Mouse (Mus musculus): ENCODE data around the gene Cdc5l. TPM values are rescaled to one million over a fixed set of nuclear protein-coding genes. Genes with fewer than 3 reads are reported as not detected.

Cdc5l gene
- polyA plus RNA-seq, 1 experiment from 2014 or later = 72.3 TPM

- no peaks in the 10 kb centered on the region for H3K36me3 ChIP-seq (ENCODE audit: control insufficient read depth, insufficient read depth, low read length)
- no peaks in the 10 kb centered on the region for H3K9me3 ChIP-seq (ENCODE audit: control insufficient read depth, low read depth, low read length)
- no peak overlapping the region for H3K4me3 ChIP-seq (ENCODE audit: low read depth, low read length)
- ATAC-seq (ENCODE audit: insufficient number of reproducible peaks, insufficient read depth, low FRiP score, low read depth) = no peak
- H3K9ac ChIP-seq (replicated peaks; ENCODE audit: low read depth, low read length) = no peak overlapping the region
- H3K27me3 ChIP-seq (ENCODE audit: control insufficient read depth, insufficient read depth, low read length) = no peaks in the 10 kb centered on the region
- H3K27ac ChIP-seq (ENCODE audit: low read length) = no peak overlapping the region
- WGBS = 100% methylated on average over 1 of the region's 1 CpGs
- H3K4me2 ChIP-seq (replicated peaks; ENCODE audit: low read depth, low read length) = no peak overlapping the region
- no peaks in the 10 kb centered on the region for H3K4me1 ChIP-seq (ENCODE audit: control insufficient read depth, insufficient read depth, low read length)
Measured at GRCm38 (mm10) chr17:45452271-45452670, 18.7 kb upstream of the Cdc5l start.

GRCm38 (mm10) chr17:45450153-45450552 lies 16.6 kb upstream of the Cdc5l start:
- no peaks in the 10 kb centered on the region for H3K27me3 ChIP-seq (ENCODE audit: control insufficient read depth, insufficient read depth, low read length)
- ATAC-seq (ENCODE audit: insufficient number of reproducible peaks, insufficient read depth, low FRiP score, low read depth) = no peak
- 90% methylated on average over 6 of the region's 6 CpGs for WGBS
- no peak overlapping the region for H3K4me3 ChIP-seq (ENCODE audit: low read depth, low read length)
- no peaks in the 10 kb centered on the region for H3K36me3 ChIP-seq (ENCODE audit: control insufficient read depth, insufficient read depth, low read length)
- H3K9me3 ChIP-seq (ENCODE audit: control insufficient read depth, low read depth, low read length) = no peaks in the 10 kb centered on the region
- H3K4me2 ChIP-seq (replicated peaks; ENCODE audit: low read depth, low read length) = no peak overlapping the region
- H3K27ac ChIP-seq (ENCODE audit: low read length) = no peak overlapping the region
- no peak overlapping the region for H3K9ac ChIP-seq (replicated peaks; ENCODE audit: low read depth, low read length)
- no peaks in the 10 kb centered on the region for H3K4me1 ChIP-seq (ENCODE audit: control insufficient read depth, insufficient read depth, low read length)

GRCm38 (mm10) chr17:45449586-45449985 lies 16.0 kb upstream of the Cdc5l start:
- no peaks in the 10 kb centered on the region for H3K4me1 ChIP-seq (ENCODE audit: control insufficient read depth, insufficient read depth, low read length)

DNA sequence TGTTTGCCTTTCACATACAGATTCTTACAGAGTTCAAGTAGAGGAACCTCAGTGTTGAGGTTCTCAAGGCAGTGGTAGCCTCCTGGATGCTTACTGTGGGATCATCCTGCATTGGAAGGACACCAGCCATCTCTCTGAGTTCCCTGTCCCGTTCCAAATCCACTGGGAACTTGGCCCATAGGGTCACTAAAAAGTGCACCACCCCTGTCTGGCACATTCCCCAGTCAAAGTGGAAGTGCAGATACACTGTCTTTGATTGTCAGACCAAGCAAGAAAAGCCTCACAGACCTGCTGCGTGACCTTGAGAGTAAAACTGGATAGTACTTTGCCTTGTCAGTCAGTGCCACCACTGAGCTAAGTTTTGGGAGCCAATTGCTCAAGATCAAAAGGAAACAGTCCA lies 13.5 kb upstream of the Cdc5l start:
- WGBS = 92% methylated on average over 2 of the region's 2 CpGs
- Histone ChIP-seq H3K27me3 (ENCODE audit: control insufficient read depth, insufficient read depth, low read length) (no peaks in the 10 kb centered on the region), H3K9me3 (ENCODE audit: control insufficient read depth, low read depth, low read length) (no peaks in the 10 kb centered on the region), H3K4me3 (ENCODE audit: low read depth, low read length) (no peak overlapping the region), H3K36me3 (ENCODE audit: control insufficient read depth, insufficient read depth, low read length) (no peaks in the 10 kb centered on the region), H3K9ac (replicated peaks; ENCODE audit: low read depth, low read length) (no peak overlapping the region), H3K4me1 (ENCODE audit: control insufficient read depth, insufficient read depth, low read length) (no peaks in the 10 kb centered on the region), H3K27ac (ENCODE audit: low read length) (no peak overlapping the region), H3K4me2 (replicated peaks; ENCODE audit: low read depth, low read length) (no peak overlapping the region)
- no peak for ATAC-seq (ENCODE audit: insufficient number of reproducible peaks, insufficient read depth, low FRiP score, low read depth)

More at GRCm38 (mm10) chr17:45449586-45449985, 16.0 kb upstream of the Cdc5l start:
- Histone ChIP-seq H3K4me3 (ENCODE audit: low read depth, low read length) (no peak overlapping the region), H3K9ac (replicated peaks; ENCODE audit: low read depth, low read length) (no peak overlapping the region), H3K27ac (ENCODE audit: low read length) (no peak overlapping the region), H3K36me3 (ENCODE audit: control insufficient read depth, insufficient read depth, low read length) (no peaks in the 10 kb centered on the region), H3K9me3 (ENCODE audit: control insufficient read depth, low read depth, low read length) (no peaks in the 10 kb centered on the region), H3K27me3 (ENCODE audit: control insufficient read depth, insufficient read depth, low read length) (no peaks in the 10 kb centered on the region), H3K4me2 (replicated peaks; ENCODE audit: low read depth, low read length) (no peak overlapping the region)
- 89% methylated on average over 8 of the region's 8 CpGs for WGBS
- ATAC-seq (ENCODE audit: insufficient number of reproducible peaks, insufficient read depth, low FRiP score, low read depth) = no peak

GRCm38 (mm10) chr17:45445923-45446322 lies 12.4 kb upstream of the Cdc5l start:
- Histone ChIP-seq H3K4me3 (ENCODE audit: low read depth, low read length) (no peak overlapping the region), H3K9ac (replicated peaks; ENCODE audit: low read depth, low read length) (no peak overlapping the region), H3K9me3 (ENCODE audit: control insufficient read depth, low read depth, low read length) (no peaks in the 10 kb centered on the region), H3K36me3 (ENCODE audit: control insufficient read depth, insufficient read depth, low read length) (no peaks in the 10 kb centered on the region), H3K27ac (ENCODE audit: low read length) (no peak overlapping the region), H3K4me1 (ENCODE audit: control insufficient read depth, insufficient read depth, low read length) (no peaks in the 10 kb centered on the region), H3K27me3 (ENCODE audit: control insufficient read depth, insufficient read depth, low read length) (no peaks in the 10 kb centered on the region), H3K4me2 (replicated peaks; ENCODE audit: low read depth, low read length) (no peak overlapping the region)
- ATAC-seq (ENCODE audit: insufficient number of reproducible peaks, insufficient read depth, low FRiP score, low read depth) = no peak
- 79% methylated on average over 4 of the region's 4 CpGs for WGBS

DNA sequence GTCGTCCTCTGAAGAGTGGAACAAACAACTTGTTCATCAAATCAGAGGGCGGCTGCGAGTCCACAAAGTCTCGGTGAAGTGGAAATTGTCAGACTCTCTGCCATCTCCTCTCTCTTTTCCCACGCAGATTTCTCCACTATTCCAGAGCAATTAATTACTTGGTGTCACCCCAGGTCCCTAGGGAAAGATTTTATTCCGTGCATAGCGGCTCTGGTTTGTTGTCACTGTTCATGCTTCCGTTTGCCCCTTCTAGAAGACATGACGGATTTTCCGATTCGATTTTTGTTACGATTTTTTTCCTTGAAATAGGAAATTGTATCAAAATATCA lies 689 bp upstream of the Cdc5l start:
- Histone ChIP-seq H3K4me3 (ENCODE audit: low read depth, low read length) (peak overlapping the region; percentile 93), H3K27ac (ENCODE audit: low read length) (peak overlapping the region; percentile 96), H3K9ac (replicated peaks; ENCODE audit: low read depth, low read length) (peak overlapping the region; percentile 85), H3K36me3 (ENCODE audit: control insufficient read depth, insufficient read depth, low read length) (peaks cover 4% of the 10 kb centered on the region; the same call in 1 of the 2 replicates), H3K27me3 (ENCODE audit: control insufficient read depth, insufficient read depth, low read length) (no peaks in the 10 kb centered on the region), H3K4me2 (replicated peaks; ENCODE audit: low read depth, low read length) (peak overlapping the region; percentile 64), H3K4me1 (ENCODE audit: control insufficient read depth, insufficient read depth, low read length) (peaks cover 12% of the 10 kb centered on the region), H3K9me3 (ENCODE audit: control insufficient read depth, low read depth, low read length) (no peaks in the 10 kb centered on the region)
- ATAC-seq (ENCODE audit: insufficient number of reproducible peaks, insufficient read depth, low FRiP score, low read depth) = no peak
- WGBS = 5% methylated on average over 12 of the region's 12 CpGs

DNA sequence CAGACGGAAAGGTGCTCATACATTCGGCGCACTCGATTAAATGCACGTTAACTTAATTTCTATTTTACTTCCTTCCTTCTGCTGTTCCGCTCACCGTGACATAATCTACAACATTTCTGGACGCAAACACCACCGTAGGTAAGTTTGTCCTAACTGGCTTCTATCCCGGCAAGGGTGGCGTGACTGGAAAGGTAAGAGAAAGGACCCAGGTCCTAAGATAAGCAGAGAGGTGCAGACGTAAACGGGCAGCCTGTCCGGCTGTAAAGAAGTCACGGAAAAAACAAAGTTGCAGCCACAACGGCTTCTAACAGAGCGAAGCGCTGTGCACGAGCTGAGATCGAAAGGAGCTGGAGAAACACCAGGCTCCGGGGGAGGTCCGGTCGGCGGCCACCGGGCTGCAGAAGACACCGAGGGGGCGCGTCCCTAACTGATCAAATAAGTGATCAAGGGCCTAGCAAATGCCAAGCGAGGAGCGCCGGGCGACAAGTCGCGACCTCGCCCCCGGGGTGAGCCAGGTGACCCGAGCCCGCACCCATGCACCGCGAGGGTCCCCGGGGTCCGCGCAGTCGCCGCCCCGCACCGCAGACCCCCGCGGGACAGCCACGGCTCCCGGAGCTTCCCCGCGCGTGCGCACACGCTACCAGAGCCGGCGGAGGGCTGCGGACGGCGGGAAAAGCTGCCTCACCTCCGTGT lies 685 bp downstream of the Cdc5l start:
- no peaks in the 10 kb centered on the region for H3K9me3 ChIP-seq (ENCODE audit: control insufficient read depth, low read depth, low read length)
- no peaks in the 10 kb centered on the region for H3K27me3 ChIP-seq (ENCODE audit: control insufficient read depth, insufficient read depth, low read length)
- peaks cover 4% of the 10 kb centered on the region; the same call in 1 of the 2 replicates for H3K36me3 ChIP-seq (ENCODE audit: control insufficient read depth, insufficient read depth, low read length)
- H3K4me2 ChIP-seq (replicated peaks; ENCODE audit: low read depth, low read length) = peak overlapping the region; percentile 64
- H3K4me1 ChIP-seq (ENCODE audit: control insufficient read depth, insufficient read depth, low read length) = peaks cover 12% of the 10 kb centered on the region
- WGBS = under 1% methylated on average over 62 of the region's 62 CpGs
- peak overlapping the region; percentile 96 for H3K27ac ChIP-seq (ENCODE audit: low read length)
- peak overlapping the region; percentile 85 for H3K9ac ChIP-seq (replicated peaks; ENCODE audit: low read depth, low read length)
- peak overlapping the region; percentile 93 for H3K4me3 ChIP-seq (ENCODE audit: low read depth, low read length)
- peak; percentile 70 for ATAC-seq (ENCODE audit: insufficient number of reproducible peaks, insufficient read depth, low FRiP score, low read depth)

DNA sequence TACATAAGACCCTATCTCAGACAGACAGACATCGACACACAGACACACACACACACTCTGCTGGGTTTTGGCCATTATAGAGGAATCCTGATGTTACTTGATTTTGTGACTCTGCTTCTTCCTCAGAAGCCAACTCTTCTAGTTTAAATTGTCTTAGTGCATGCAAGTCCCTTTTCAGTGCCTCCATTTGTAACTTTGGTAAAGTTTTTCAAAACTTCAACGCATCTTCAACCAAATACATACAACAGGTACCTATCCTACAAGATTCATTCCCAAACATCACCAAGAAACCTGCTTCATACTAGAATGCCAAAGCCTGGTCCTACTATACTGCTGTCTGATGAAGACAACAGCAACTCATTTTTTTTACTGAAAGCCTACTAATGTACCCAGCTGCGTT lies 1.5 kb downstream of the Cdc5l start:
- Histone ChIP-seq H3K27ac (ENCODE audit: low read length) (no peak overlapping the region), H3K9me3 (ENCODE audit: control insufficient read depth, low read depth, low read length) (no peaks in the 10 kb centered on the region), H3K9ac (replicated peaks; ENCODE audit: low read depth, low read length) (peak overlapping the region; percentile 85; the same call in 1 of the 2 replicates), H3K36me3 (ENCODE audit: control insufficient read depth, insufficient read depth, low read length) (peaks cover 9% of the 10 kb centered on the region; the same call in 1 of the 2 replicates), H3K27me3 (ENCODE audit: control insufficient read depth, insufficient read depth, low read length) (no peaks in the 10 kb centered on the region), H3K4me2 (replicated peaks; ENCODE audit: low read depth, low read length) (peak overlapping the region; percentile 64), H3K4me1 (ENCODE audit: control insufficient read depth, insufficient read depth, low read length) (peaks cover 12% of the 10 kb centered on the region), H3K4me3 (ENCODE audit: low read depth, low read length) (peak overlapping the region; percentile 93)
- no peak for ATAC-seq (ENCODE audit: insufficient number of reproducible peaks, insufficient read depth, low FRiP score, low read depth)
- 63% methylated on average over 3 of the region's 3 CpGs for WGBS

- Histone ChIP-seq H3K9ac (replicated peaks; ENCODE audit: low read depth, low read length) (no peak overlapping the region), H3K27me3 (ENCODE audit: control insufficient read depth, insufficient read depth, low read length) (no peaks in the 10 kb centered on the region), H3K4me1 (ENCODE audit: control insufficient read depth, insufficient read depth, low read length) (no peaks in the 10 kb centered on the region), H3K4me3 (ENCODE audit: low read depth, low read length) (no peak overlapping the region), H3K36me3 (ENCODE audit: control insufficient read depth, insufficient read depth, low read length) (peaks cover 55% of the 10 kb centered on the region), H3K4me2 (replicated peaks; ENCODE audit: low read depth, low read length) (no peak overlapping the region), H3K9me3 (ENCODE audit: control insufficient read depth, low read depth, low read length) (no peaks in the 10 kb centered on the region), H3K27ac (ENCODE audit: low read length) (no peak overlapping the region)
- WGBS = 83% methylated on average over 2 of the region's 2 CpGs
- no peak for ATAC-seq (ENCODE audit: insufficient number of reproducible peaks, insufficient read depth, low FRiP score, low read depth)
Measured at GRCm38 (mm10) chr17:45417387-45417786, 16.1 kb downstream of the Cdc5l start.
